Mouse (Mus musculus) heart, adult 9 months (tissue): ENCODE data around the gene Nupr1l.
"Not testable (repeated sequence)": the region's sequence is repeated elsewhere in the genome, so short reads cannot be mapped to it uniquely, and the experiment has no call there.

Experiments used
- DNase-seq, 2 experiments: peaks; one replicate each; pipeline ENCODE4 v3.0.0; 2022; ENCODE audit warnings: low spot score in 2 of 2

Nupr1l gene

GRCm38 (mm10) chr5:129915491-129915890 lies 7.2 kb downstream of the Nupr1l start:
- DNase-seq, result not testable (repeated sequence)

- DNase-seq, result no peak
Measured at GRCm38 (mm10) chr5:129918065-129918651, 9.8 kb downstream of the Nupr1l start.

- DNase-seq, result no peak
Measured at GRCm38 (mm10) chr5:129918752-129919151, 10.4 kb downstream of the Nupr1l start.

GRCm38 (mm10) chr5:129919320-129919719 lies 11.0 kb downstream of the Nupr1l start:
- no peak for DNase-seq

- DNase-seq, result no peak
Measured at GRCm38 (mm10) chr5:129921972-129922371, 13.6 kb downstream of the Nupr1l start.

- DNase-seq, result no peak
Measured at GRCm38 (mm10) chr5:129924820-129925452, 16.6 kb downstream of the Nupr1l start.

GRCm38 (mm10) chr5:129925933-129926332 lies 17.6 kb downstream of the Nupr1l start:
- DNase-seq, result no peak

GRCm38 (mm10) chr5:129929924-129930855 lies 21.9 kb downstream of the Nupr1l start:
- DNase-seq, result no peak

GRCm38 (mm10) chr5:129936941-129937340 lies 28.6 kb downstream of the Nupr1l start:
- no peak for DNase-seq

GRCm38 (mm10) chr5:129940281-129940680 lies 31.9 kb downstream of the Nupr1l start:
- no peak for DNase-seq

- no peak for DNase-seq
Measured at GRCm38 (mm10) chr5:129940736-129941494, 32.6 kb downstream of the Nupr1l start.

GRCm38 (mm10) chr5:129941495-129942045 lies 33.2 kb downstream of the Nupr1l start, which contains the start of gene Vkorc1l1:
TSS of gene Vkorc1l1 (plus strand) at chr5:129941970.
- DNase-seq, result peak; percentile 96 to 97

GRCm38 (mm10) chr5:129942073-129942939 lies 34.0 kb downstream of the Nupr1l start:
- DNase-seq, result peak; percentile 26 to 44

- DNase-seq, result no peak
Measured at GRCm38 (mm10) chr5:129943402-129943801, 35.1 kb downstream of the Nupr1l start.

GRCm38 (mm10) chr5:129947528-129948033 lies 39.2 kb downstream of the Nupr1l start:
- no peak for DNase-seq

GRCm38 (mm10) chr5:129952143-129952542 lies 43.8 kb downstream of the Nupr1l start:
- no peak for DNase-seq

- peak in 1 of 2 experiments; percentile 10 for DNase-seq
Measured at GRCm38 (mm10) chr5:129954473-129955254, 46.3 kb downstream of the Nupr1l start.

GRCm38 (mm10) chr5:129955792-129956191 lies 47.5 kb downstream of the Nupr1l start:
- no peak for DNase-seq

- DNase-seq, result no peak
Measured at GRCm38 (mm10) chr5:129963224-129963623, 54.9 kb downstream of the Nupr1l start.
